Mouse (Mus musculus): ENCODE measurements around the gene Olfr339.

DNA sequence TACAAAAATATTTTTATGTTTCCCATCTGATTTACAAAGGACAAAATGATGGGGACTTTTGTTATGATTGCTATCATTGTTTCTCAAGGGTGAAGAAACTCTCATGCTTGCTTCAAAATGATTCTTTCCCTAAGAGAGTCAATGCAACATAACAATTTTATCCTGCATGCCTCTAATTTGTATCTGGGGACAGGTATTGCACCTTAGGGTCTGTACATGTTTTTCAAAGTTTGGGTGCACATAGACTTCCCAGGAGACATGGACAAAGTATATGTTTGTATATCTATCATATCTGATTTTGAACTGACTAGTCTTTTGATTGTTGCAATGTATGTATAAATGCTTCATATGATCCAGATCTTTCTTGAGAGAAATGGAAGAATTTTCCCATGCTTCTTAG lies 45.5 kb upstream of the Olfr339 start, which contains the start of gene Olfr338:
- TF ChIP-seq CTCF (IDR thresholded peaks at IDR 0.05; ENCODE audit: low read depth), result no peak
- TF ChIP-seq EP300 (IDR thresholded peaks at IDR 0.05; ENCODE audit: low read depth), result no peak

Data from heart, postnatal 0 days (tissue).